Mouse (Mus musculus): ENCODE results near the gene Tmem135. TPM values are rescaled to one million over a fixed set of nuclear protein-coding genes. Genes with fewer than 3 reads are reported as not detected.

Gene Tmem135
- total RNA-seq, 2 experiments from 2014 or later = 49.4 to 51.3 TPM

GRCm38 (mm10) chr7:89215714-89216113 is 188.3 kb downstream of the Tmem135 start:
- intact Hi-C loops (cut with DNase I) = no loop called here
- no peak for DNase-seq

- no peak for DNase-seq
- intact Hi-C loops (cut with DNase I) = no loop called here
Measured at GRCm38 (mm10) chr7:89210506-89210905, 193.5 kb downstream of the Tmem135 start.

GRCm38 (mm10) chr7:89206165-89206564 is 197.9 kb downstream of the Tmem135 start:
- DNase-seq = no peak
- intact Hi-C loops (cut with DNase I) = no loop called here

GRCm38 (mm10) chr7:89205402-89205801 is 198.6 kb downstream of the Tmem135 start:
- intact Hi-C loops (cut with DNase I) = no loop called here
- DNase-seq = no peak

- intact Hi-C loops (cut with DNase I) = no loop called here
- no peak for DNase-seq
Measured at GRCm38 (mm10) chr7:89203144-89203543, 200.9 kb downstream of the Tmem135 start.

- no peak for DNase-seq
- intact Hi-C loops (cut with DNase I) = no loop called here
Measured at GRCm38 (mm10) chr7:89201954-89202353, 202.1 kb downstream of the Tmem135 start.

GRCm38 (mm10) chr7:89198499-89198898 is 205.5 kb downstream of the Tmem135 start:
- no peak for DNase-seq
- intact Hi-C loops (cut with DNase I) = no loop called here

- intact Hi-C loops (cut with DNase I) = no loop called here
- DNase-seq = no peak
Measured at GRCm38 (mm10) chr7:89193459-89193858, 210.6 kb downstream of the Tmem135 start.

GRCm38 (mm10) chr7:89183928-89184327 is 220.1 kb downstream of the Tmem135 start:
- DNase-seq = peak in 1 of 2 experiments; percentile 35
- intact Hi-C loops (cut with DNase I) = no loop called here

- intact Hi-C loops (cut with DNase I) = no loop called here
- no peak for DNase-seq
Measured at GRCm38 (mm10) chr7:89182943-89183342, 221.1 kb downstream of the Tmem135 start.

GRCm38 (mm10) chr7:89181285-89181684 is 222.7 kb downstream of the Tmem135 start:
- intact Hi-C loops (cut with DNase I) = no loop called here
- no peak for DNase-seq

- DNase-seq = peak in 1 of 2 experiments; percentile 34
- intact Hi-C loops (cut with DNase I) = no loop called here
Measured at GRCm38 (mm10) chr7:89178601-89179000, 225.4 kb downstream of the Tmem135 start.

- DNase-seq = no peak
- intact Hi-C loops (cut with DNase I) = no loop called here
Measured at GRCm38 (mm10) chr7:89177926-89178325, 226.1 kb downstream of the Tmem135 start.

- DNase-seq = no peak
- intact Hi-C loops (cut with DNase I) = no loop called here
Measured at GRCm38 (mm10) chr7:89174430-89174829, 229.6 kb downstream of the Tmem135 start.

GRCm38 (mm10) chr7:89173018-89173417 is 231.0 kb downstream of the Tmem135 start:
- intact Hi-C loops (cut with DNase I) = no loop called here
- no peak for DNase-seq

- intact Hi-C loops (cut with DNase I) = no loop called here
Measured at GRCm38 (mm10) chr7:89171790-89172467, 232.1 kb downstream of the Tmem135 start.

GRCm38 (mm10) chr7:89168606-89169005 is 235.4 kb downstream of the Tmem135 start:
- intact Hi-C loops (cut with DNase I) = loop anchor here (1.0 to 5.0 kb wide), 3 partner anchors 204 to 304 kb away; no protein-coding TSS in a partner anchor
- DNase-seq = peak; percentile 77 to 85

More at GRCm38 (mm10) chr7:89171790-89172467, 232.1 kb downstream of the Tmem135 start:
- no peak for DNase-seq

- intact Hi-C loops (cut with DNase I) = loop anchor here (5.0 kb wide), 2 partner anchors 207 to 307 kb away; no protein-coding TSS in a partner anchor
- DNase-seq = no peak
Measured at GRCm38 (mm10) chr7:89165528-89165927, 238.5 kb downstream of the Tmem135 start.

- intact Hi-C loops (cut with DNase I) = no loop called here
- DNase-seq = no peak
Measured at GRCm38 (mm10) chr7:89161610-89162378, 242.2 kb downstream of the Tmem135 start.

GRCm38 (mm10) chr7:89157356-89157755 is 246.7 kb downstream of the Tmem135 start:
- intact Hi-C loops (cut with DNase I) = no loop called here
- DNase-seq = no peak

- DNase-seq = no peak
- intact Hi-C loops (cut with DNase I) = no loop called here
Measured at GRCm38 (mm10) chr7:89156629-89157028, 247.4 kb downstream of the Tmem135 start.

- DNase-seq = no peak
- intact Hi-C loops (cut with DNase I) = no loop called here
Measured at GRCm38 (mm10) chr7:89155741-89156140, 248.3 kb downstream of the Tmem135 start.

All from heart, postnatal 14 days (tissue).